Mouse (Mus musculus) CD4-positive, CD25-positive, alpha-beta regulatory T cell, adult 4 months (primary cell): ENCODE measurements around the gene Ropn1. TPM values are rescaled to one million over a fixed set of nuclear protein-coding genes. Genes with fewer than 3 reads are reported as not detected.
"Not testable (repeated sequence)": the region's sequence is repeated elsewhere in the genome, so short reads cannot be mapped to it uniquely, and the experiment has no call there.

ENCODE experiments used
- ATAC-seq: one replicate; pipeline ENCODE4 v1.8.0; 2017
- polyA plus RNA-seq, 2 experiments: library from polyadenylated mRNA; unstranded; fragments of 100-300 nt; shearing (Covaris generic); gene quantifications; one replicate each; pipeline ENCODE4 v1.2.1; 2017

Ropn1 gene
- polyA plus RNA-seq = not detected

DNA sequence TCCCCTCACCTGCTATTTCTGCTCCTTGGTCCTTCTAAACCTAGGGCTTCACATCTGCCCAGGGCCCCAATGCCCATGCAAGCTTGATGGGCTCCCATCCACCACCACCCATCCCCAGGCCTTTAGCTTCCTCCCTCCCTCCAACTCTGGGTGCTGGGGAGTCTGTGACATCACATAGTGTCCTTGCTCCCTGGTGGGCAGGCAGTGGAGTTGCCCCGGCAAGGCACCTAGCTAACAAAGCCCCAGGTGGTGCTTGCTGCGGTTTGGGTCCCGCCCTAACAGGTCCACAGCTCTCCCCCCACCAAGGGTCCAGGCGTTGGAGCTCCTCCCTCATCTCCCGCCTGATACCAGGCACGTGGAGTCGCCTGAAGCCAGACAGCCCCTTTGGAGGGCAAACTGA is at the start of gene Ropn1:
Gene Ropn1 (plus strand): TSS at position 301 of the 400 bp plus-strand sequence.
- no peak for ATAC-seq

DNA sequence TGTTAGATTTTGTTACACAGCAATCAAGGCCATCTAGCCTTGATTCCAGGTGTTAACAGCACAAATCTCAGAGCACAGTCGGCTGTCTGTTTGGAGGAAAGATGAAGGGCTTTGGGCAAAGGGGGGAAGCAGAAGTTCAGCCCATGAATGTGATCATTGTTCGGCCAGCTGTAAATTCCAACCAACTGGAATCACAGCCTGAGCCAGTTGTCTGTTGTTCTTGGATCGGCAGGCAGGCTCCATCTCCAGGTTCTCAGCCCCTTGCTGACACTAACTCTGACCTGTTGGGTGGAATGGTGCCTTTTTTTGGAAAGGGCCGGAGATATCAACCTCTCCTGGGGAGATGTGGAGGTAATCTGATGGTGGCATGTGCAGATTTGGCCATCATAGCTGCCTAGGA is 47.8 kb upstream of the Ropn1 start:
- no peak for ATAC-seq

DNA sequence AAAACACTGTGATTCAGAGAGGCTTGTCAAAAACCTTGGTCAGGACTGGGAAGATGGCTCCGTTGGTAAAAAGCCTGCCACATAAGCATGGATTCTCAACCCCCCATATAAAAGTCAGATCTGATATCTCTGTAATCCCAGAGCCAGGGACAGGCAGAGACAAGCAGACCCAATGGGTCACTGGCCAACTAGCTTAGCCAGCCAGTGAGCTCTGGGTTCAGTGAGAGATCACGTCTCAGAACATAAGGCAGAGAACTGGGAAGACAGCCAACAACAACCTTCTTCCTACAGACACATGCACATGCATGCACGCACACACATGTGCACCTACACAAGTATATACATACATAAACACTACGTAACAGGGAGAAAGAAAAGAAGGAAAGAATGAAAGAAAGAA is 46.6 kb upstream of the Ropn1 start:
- no peak for ATAC-seq

DNA sequence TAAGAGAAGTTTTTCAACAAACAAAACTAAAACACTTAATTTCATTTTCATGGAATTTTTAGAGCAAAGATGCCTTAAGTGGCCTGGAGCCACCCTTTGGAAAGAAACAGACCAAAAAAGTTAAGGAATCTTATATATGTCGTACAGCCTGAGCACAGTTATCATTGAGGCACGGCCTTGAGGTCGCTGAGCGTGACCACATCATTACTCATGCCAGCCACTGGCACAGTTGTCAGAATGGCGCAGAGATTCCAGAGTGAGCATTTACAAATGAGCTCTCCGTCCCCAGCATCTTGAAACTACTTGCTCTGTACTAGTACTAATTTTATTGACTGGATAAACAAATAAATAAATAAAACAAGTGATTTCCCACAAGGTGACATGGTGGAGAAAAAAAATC is 45.9 kb upstream of the Ropn1 start:
- ATAC-seq = no peak

DNA sequence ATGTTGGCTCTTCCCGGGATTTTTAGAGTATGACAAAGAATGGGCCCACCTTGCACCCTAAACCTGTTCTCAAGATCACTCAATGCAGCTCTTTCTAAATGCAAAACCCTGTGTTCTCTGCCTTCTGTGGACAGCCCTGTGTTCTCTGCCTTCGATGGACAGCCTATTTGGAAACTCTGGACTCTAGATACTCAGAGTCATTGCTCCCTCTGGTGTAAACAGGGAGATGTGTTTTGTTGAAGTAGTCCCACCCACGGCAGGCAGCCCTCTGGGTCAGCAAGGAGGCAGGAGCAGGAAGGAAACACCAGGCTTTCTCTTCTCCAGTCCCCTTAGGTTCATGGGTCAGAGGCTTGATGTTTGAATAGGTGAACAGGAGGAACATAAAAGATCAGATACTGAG is 44.0 kb upstream of the Ropn1 start:
- no peak for ATAC-seq

DNA sequence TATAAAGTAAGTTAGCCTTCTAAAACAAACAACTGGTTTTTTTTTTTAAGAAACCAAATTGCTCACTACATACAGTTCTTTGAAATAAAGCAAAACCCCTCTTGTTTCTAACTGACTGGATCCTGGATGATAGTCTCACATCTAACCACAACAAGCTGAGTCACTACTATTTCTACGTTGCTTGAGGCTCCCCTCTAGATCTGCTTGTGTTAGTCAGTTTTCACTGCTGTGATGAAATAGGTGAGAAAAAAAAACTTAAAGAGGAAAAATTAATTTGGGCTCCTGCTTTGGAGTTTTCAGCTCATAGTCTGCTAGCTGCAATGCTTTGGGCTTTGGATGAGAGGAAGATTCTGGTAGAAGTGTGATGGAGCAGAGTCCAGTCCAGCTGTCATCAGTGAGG is 39.6 kb upstream of the Ropn1 start:
- no peak for ATAC-seq

DNA sequence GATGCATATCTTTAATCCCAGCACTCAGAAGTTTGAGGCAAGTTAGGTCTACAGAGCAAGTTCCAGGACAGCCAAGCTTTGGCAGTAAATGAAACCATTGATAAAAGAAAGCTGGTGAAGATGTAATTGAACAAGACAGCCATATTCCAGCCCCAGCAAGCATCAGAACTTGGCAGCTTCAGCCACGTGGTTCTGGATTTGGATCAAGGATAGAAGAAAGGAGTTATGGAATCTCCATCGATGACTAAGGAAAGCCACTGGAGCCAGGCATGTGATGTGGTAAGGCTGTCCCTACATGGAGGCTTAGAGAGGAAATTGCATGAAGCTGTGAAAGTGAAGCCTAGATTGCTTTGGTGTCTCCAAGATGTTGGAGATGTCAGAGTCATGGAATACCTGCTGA is 35.7 kb upstream of the Ropn1 start:
- ATAC-seq = no peak

DNA sequence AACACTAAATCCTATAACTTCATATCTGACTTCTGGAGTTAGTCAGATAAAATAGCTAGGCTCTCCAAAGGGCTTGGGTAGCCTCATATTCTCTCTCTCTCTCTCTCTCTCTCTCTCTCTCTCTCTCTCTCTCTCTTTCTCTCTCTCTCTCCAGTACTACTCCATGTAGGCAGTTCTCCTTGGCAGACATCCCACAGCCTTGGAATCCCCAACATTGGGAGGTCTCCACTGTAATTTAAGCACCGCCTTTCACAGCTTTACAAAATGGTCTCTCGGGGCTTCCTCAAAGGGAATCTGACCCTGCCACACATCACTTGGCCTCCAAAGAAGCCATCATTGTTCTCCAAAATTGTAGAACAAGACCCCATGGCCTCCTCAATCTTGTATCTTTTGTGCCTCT is 22.1 kb upstream of the Ropn1 start:
- no peak for ATAC-seq

DNA sequence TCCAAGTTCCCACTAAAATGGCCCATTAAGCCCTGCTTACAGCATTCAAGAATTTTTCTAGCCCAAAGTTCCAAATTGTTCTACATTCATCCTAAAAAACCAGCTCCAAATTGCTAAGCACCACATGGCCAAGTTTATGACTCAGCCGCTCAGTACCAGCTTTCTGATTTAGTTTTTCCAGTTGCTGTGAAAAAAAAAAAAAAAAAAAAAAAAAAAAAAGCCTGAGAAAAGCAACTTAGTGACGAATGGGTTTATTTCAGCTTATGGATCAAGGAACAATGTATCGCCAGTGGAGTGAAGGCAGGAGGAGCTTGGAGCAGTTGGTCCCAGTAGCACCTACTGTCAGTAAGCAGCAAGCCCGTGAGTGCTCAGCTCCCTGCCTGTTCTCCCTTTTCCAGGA is 21.3 kb upstream of the Ropn1 start:
- ATAC-seq = no peak

DNA sequence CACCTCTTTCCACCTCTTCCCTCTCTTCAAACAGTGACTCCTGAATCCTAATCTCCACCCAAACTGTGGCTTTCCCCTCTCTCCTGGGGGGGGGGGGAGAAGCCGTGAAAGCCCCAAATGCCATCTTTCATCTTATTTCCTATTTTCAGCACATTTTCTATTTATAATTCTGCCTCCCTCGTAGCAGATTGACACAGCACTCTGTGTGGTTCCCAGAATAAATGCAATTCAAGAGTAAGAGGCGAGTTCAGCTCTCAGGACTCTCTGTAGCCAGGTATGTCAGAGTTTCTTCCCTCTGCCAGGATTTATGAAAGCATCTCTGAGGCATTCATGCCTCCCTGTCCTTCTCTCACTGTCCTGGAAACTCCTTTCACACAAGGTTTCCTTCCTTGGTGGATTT is 14.2 kb upstream of the Ropn1 start:
- ATAC-seq = no peak

DNA sequence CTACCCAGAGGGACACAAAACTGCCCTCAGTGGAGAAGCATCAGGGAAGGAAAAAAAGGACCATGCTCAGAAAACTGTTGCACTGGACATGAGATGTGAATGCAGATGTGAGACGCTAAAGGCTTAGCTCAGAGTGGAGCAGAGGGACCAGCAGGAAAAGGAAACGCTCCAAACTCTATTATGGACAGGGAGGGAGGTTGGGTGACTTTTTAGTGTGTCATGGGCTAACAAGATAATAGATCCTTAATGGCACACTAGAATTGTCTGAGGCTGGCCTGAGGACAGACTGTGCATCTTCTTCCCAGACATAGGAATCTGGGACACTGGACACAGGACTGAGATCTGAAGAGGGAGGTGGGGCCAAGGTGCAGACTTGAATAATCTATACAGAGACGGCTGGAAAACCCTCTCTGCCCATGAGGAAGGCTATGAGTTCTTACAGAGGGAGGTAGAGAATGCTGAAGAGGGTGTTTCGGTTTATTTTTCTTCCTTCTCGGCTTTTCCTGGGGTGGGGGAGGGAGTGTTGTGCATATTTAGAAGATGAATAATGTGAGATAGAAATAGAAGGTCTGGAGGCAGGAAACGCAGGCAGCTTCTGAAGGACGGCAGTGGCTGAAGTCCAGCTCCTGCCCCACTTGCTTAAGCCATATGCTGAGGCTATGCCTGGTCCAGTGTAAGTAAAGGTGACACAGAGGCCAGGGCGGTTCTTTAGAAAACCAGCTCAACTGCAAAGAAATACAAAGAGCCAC is 6.0 kb upstream of the Ropn1 start:
- ATAC-seq = no peak

DNA sequence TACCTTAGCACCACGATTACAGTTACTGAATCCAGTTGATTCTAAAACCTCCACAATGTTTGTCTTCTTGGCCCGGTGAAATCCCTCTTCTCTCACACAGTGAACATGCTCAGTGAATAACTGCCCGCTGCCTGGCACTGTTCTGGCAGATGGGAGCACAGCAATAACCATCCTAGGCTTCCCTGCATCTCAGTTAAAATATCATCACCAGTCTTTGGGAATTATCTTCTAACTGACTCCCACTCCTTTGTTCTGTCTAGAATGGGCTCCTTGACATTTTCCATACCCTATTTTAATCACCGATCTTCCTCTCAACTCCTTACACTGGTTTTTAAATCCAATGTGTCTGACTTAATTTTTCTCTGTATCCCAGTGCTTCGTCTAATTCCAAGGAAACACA is 3.3 kb downstream of the Ropn1 start:
- ATAC-seq = no peak

DNA sequence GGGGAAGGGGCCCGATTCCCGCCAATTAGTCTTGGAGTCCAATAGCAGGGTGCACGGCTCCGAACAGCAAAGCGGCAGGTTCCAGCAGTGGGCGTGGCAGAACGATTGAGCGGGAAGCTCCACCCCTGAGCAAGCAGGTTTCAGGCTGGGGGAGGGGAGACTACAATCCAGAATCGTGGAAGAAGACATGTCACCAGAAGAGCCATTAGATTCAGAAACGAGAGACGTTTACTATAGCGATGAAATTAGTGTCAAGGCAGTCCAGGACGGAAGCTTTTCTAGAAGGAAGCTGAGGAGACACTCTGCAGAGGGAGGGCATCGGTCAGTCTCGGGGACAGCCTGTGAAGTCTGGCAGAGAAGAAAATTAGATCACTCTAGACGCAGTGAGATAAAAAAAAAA is 7.8 kb downstream of the Ropn1 start:
- ATAC-seq = not testable (repeated sequence)

DNA sequence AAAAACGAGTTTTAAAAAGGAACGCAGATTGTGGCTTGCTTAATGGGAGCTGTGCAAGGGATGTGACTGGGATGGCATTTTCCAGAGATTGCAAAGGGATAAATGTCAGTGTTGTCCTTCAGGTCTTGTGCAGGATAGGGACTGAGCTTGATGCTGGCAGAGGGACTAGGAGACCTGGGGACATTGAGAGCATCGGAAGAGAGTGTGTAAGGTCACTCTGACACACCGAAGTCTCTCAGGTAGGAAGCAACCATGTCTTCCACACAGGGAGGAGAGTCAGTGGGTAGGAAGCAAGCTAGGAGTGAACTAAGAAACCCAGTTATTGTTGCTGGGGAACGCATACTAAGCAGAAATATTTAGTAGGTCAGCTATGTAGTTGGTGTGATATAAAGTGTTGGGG is 8.3 kb downstream of the Ropn1 start:
- no peak for ATAC-seq

DNA sequence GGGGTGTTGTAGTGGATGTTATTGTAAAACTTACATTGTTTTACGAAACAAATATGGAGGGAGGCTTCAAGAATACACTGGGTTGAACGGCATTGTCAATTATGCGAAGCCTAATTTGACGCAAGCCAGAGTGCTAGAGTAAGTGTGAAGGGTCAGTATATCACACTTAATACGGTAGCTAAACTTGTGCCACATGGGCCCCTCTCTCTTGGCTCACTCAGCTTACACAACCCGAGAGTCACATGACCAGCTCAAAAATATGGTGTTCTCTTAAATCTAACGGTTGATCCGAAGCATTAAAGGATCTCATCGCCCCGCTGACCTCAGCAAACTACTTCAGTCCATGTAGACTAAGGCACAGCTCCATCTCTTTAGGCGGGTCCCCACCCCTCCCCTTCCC is 8.7 kb downstream of the Ropn1 start:
- ATAC-seq = no peak

DNA sequence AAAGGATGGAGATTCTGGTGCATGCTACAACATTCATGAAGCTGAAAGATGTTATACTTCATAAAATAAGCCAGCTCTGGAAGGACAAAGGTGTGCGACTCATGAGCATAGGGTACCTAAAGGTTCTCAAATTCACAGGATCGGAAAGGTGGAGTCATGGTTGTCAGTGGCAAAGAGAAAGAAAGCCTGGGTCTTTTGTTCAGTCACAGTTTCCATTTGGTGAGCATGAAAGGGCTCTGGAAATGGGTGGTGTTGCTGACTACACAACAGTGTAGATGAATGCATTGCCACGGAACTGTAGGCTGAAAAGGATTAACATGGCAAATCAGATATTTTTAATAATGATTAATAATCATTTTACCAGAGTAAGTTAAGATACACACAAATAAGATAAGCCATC is 14.8 kb downstream of the Ropn1 start:
- ATAC-seq = no peak

DNA sequence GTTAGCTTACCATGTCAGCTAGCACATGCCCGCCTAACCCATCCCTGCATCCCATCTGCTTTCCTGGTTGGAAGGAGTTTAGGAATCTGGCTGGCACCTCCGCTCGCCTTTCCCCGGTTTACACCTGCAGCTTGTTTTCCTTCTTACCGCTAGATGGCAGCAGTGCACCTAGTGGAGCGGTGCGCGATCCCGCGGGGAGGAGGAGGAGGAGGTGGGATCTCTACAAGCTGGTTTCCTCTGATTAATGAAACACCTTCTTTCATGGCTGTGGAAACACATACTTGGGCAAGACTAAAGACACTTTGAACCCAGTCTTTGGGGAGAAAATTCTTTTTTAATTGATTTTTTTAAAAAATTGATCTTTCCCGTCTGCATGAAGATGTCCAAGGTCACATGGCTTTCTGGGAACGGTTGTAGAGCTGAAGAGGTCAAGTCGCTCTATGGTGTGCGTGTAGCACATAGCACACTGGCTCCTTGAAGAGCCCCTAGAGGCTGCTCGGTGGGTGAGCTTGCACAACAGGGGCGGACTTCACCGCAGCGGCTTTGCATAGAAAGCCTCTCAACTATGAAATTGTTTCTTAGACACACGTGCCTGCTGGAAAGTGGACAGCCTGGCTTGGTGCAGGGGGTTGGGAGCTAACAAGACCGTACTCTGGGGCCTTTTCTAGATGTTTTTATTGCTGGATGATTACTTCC is 17.5 kb downstream of the Ropn1 start:
- ATAC-seq = peak; percentile 91

DNA sequence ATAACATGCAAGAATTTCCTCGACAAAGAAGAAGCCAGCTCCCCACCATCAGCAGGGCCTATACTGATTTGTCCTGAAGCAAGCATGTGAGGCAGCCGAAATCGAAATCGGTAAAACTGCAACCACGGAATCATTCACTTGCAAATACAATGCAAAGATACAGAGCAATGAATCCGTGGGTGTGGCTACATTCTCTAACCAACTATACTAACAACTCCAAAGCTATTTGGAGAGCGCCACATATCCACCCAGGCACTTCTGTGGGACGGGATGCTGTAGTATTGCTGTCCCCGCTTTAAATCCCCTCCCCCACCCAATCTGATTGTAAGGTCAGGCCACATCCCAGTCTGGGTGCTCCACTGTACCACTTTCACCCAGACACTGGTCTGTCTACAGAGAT is 18.6 kb downstream of the Ropn1 start:
- no peak for ATAC-seq

DNA sequence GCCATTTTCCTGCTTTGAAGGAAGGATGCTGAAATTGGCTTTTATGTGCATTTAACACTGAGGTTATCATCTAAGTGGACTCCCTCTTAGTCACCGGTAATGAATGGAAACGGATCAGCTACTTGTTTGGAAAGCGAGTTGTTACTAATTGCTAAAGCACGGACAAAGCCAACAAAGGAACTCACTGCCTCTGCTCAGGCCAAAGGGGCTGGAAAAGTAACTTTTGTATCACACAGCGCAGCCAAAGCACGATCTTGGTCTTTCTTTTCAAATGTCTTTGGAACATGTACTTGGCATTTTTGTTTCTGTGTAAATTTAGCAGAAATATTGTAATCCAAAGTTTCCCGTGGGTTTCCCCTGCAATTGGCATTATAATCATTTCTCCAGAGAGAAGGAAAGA is 22.2 kb downstream of the Ropn1 start:
- ATAC-seq = no peak

DNA sequence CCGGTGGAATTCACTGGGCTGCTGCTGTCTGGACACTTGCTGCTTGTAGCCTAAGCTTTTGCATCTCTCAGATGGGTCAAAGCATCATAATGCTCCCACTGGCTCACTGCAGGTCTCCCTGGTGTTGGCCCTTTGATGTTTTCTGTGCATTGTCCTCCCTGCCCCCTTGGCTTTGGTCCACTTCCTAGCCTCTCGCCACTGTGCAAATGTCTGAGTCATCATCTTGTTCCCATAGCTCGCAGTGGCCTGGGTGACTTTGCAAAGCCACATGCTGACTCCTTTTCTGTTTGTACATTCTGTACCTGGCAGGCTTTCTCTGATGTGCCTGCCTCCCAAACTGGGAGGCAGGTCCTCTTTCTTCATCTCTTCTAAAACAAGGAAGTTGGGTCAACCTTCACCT is 23.1 kb downstream of the Ropn1 start:
- no peak for ATAC-seq

DNA sequence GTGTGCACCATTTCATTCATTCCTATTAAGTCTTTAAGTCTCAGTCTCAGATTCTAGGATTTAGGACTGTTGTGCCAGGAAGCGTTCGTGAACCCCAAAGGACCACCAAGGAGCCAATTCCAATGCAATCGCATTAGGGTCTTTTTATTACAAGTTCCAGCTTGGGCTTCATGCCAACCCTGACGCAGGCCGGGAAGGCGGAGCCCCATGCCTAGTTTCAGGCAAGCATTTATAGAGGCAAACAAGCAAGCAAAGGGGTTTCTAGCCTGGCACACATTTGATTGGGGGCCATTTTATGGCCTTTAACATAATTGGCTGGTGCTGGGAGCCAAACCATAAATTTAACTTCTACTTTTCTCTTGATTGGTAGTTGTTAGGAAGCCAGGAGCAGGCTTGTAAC is 24.6 kb downstream of the Ropn1 start:
- no peak for ATAC-seq

DNA sequence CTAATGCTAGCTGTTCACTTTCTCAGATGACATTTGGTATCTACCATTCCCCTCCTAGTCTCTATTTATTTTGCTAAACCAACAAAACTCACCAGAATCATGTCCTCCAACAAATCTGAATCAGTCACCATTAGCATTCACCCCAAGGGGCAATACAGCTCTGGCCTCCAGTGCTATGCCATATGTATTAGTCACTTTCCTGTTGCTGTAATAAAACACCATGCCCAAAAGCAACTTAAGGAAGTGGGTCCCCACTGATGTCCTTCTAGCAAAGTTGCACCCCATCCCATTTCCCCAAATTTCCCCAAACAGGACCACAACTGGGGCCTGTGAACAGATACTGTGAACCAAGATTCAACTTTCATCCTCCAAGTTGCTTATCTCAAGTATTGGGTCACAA is 32.1 kb downstream of the Ropn1 start:
- no peak for ATAC-seq

DNA sequence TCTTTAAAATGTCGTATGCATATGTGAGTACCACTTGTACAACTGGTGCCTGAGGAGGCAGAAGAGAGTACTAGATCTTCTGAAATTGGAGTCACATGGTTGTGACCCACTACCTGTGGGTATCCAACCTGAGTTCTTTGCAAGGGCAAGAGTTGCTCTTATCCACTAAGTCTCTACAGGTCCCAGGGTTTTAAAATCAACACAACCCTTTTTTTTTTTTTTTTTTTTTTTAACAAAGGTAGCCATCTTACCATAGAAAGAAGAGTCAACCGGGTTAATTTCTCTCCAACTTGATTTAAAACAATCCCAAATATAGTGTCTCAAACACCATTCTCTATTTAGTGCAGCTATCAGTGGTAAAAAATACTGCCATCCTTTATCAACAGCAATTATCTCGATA is 40.2 kb downstream of the Ropn1 start:
- ATAC-seq = no peak

DNA sequence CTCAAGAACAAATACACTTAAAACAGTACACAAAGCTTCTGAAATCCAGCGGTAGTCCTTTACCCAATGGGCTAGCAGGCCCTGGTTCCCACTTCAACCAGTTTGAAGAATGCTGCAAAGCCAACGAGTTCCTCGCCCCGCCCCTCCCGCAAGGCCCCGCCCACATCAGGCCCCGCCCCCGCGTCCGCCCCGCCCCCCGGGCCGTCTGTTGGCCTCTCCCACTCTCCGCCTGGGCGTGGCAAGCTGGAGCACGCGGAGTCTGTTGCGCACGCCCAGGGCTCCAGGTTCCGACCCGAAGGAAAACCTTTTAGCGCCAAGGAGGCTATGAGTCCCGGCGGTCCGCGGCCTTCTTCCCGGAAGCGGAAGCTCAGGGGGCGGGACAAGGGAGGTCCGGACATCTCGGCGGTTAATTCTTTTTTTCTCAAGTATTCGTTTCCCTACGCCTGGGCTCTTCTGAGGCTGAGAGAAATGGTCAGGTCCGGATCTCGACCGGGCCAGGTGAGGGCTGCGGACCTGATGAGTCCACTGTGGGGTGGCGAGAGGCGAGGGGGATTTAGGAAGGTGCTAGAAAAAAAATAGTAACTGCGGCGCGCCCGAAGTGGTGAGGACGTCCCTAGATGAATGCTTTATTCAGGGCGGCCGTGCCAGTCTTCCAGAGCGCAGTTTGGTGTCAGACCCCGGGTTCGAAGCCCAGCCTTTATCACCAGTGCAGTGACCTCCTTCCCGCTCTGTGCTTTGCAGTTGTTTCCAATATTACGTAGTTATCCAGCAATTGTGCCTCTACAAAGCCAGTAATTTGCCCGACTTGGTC is 40.8 kb downstream of the Ropn1 start, which contains the start of gene Ccdc14:
Gene Ccdc14 (plus strand): TSS at position 283 of the 811 bp plus-strand sequence.
- ATAC-seq = peak; percentile 93
